Mouse (Mus musculus): ENCODE results near the gene Slc51b. TPM values are rescaled to one million over a fixed set of nuclear protein-coding genes. Genes with fewer than 3 reads are reported as not detected.

The Slc51b gene
- polyA plus RNA-seq, 1 experiment from 2014 or later = not detected

DNA sequence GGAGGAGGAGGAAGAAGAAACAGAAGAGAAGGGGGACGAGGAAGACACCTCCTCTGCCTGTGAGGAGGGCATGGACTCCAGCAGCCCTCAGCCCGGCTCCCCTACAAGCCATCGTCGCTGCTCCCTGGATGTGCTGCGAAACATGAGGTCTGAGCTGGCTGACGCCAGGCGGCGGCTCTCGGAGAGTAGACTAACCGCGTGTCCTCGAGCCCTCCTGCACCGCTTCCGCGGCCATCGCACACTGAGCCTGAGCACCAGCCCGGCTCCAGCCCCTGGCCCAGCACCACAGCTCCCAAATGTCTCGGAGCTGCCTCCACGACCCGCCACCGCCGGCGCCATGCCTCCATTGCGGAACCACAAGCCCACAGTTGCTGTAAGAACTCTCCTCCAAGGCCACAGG is 51.0 kb downstream of the Slc51b start:
- WGBS = 85% methylated on average over 24 of the region's 24 CpGs
- Histone ChIP-seq H3K36me3 (ENCODE audit: control insufficient read depth, insufficient read depth, low read length) (0 out of 2 replicates have a peak, but pooled peaks cover 10% of the 10 kb centered on the region), H3K4me1 (ENCODE audit: control insufficient read depth, insufficient read depth, low read length) (no peaks in the 10 kb centered on the region), H3K27me3 (replicated peaks; ENCODE audit: control insufficient read depth, insufficient read depth, low read length) (no peaks in the 10 kb centered on the region), H3K9ac (ENCODE audit: low read length) (no peak overlapping the region), H3K27ac (ENCODE audit: low read depth, low read length) (no peak overlapping the region), H3K4me2 (ENCODE audit: low read length) (no peak overlapping the region), H3K4me3 (ENCODE audit: low read depth, low read length) (no peak overlapping the region), H3K9me3 (replicated peaks; ENCODE audit: control insufficient read depth, low read length) (no peaks in the 10 kb centered on the region)
- no peak for ATAC-seq
- DNase-seq (ENCODE audit: low spot score) = no peak

DNA sequence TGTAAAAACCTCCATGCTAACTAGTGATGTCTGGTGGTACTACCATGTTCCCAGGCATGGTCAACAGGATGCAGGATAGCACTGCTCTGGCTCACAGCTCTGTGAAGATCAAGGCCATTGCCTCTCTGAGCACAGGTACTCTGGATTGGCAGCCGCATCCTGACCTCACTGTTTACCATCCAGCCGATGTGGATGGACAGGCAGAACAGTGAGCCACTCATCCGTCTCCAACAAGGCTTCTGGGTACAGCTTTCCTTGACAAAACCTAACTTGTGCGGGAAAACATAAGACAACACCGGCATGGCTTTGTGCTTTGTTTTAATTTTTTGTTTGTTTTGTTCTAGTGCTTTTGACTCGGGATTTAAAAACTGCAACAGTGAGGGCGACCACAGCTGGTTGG is 57.0 kb downstream of the Slc51b start:
- WGBS = 91% methylated on average over 7 of the region's 7 CpGs
- Histone ChIP-seq H3K4me1 (ENCODE audit: control insufficient read depth, insufficient read depth, low read length) (no peaks in the 10 kb centered on the region), H3K9ac (ENCODE audit: low read length) (no peak overlapping the region), H3K27me3 (replicated peaks; ENCODE audit: control insufficient read depth, insufficient read depth, low read length) (no peaks in the 10 kb centered on the region), H3K27ac (ENCODE audit: low read depth, low read length) (no peak overlapping the region), H3K9me3 (replicated peaks; ENCODE audit: control insufficient read depth, low read length) (no peaks in the 10 kb centered on the region), H3K36me3 (ENCODE audit: control insufficient read depth, insufficient read depth, low read length) (peaks cover 30% of the 10 kb centered on the region), H3K4me3 (ENCODE audit: low read depth, low read length) (no peak overlapping the region), H3K4me2 (ENCODE audit: low read length) (no peak overlapping the region)
- ATAC-seq = no peak
- no peak for DNase-seq (ENCODE audit: low spot score)

DNA sequence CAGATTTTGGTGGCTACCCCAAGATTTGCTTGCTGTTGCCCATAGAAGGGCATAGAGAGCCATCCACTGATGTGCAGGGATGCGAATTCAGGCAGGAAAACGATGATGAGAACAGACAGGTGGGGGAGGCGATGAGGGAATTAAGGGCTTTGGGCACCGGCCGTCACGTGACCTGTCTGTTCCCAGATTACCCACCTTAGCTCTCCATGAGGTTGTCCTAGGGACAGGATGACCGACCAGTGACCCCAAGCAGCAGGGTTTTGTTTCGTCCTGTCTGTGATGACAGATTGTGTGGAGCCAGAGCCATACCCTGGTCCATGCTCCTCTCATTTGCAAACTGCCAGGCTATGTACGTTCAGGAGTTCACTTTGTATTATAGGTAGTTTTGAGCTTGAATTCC is 59.1 kb downstream of the Slc51b start:
- no peak overlapping the region for H3K27ac ChIP-seq (ENCODE audit: low read depth, low read length)
- WGBS = 76% methylated on average over 9 of the region's 9 CpGs
- ATAC-seq (no peak), DNase-seq (ENCODE audit: low spot score) (no peak)
- no peak overlapping the region for H3K4me2 ChIP-seq (ENCODE audit: low read length)
- no peak overlapping the region for H3K9ac ChIP-seq (ENCODE audit: low read length)
- H3K4me1 ChIP-seq (ENCODE audit: control insufficient read depth, insufficient read depth, low read length) = no peaks in the 10 kb centered on the region
- H3K27me3 ChIP-seq (replicated peaks; ENCODE audit: control insufficient read depth, insufficient read depth, low read length) = no peaks in the 10 kb centered on the region
- peaks cover 49% of the 10 kb centered on the region for H3K36me3 ChIP-seq (ENCODE audit: control insufficient read depth, insufficient read depth, low read length)
- no peaks in the 10 kb centered on the region for H3K9me3 ChIP-seq (replicated peaks; ENCODE audit: control insufficient read depth, low read length)
- no peak overlapping the region for H3K4me3 ChIP-seq (ENCODE audit: low read depth, low read length)

Other genes starting within 250 kb of the Slc51b start
- 4.2 and 4.4 TPM in 2 replicates for gene Parp16, start 227.6 kb downstream of the Slc51b start, polyA plus RNA-seq (2014; fragmentation: Nextera tagmentation; extraction: Ambion mirVana)
- gene Cilp, start 157.8 kb downstream of the Slc51b start, polyA plus RNA-seq (2014; fragmentation: Nextera tagmentation; extraction: Ambion mirVana) = 0.20 and 0.30 TPM in 2 replicates
- gene Clpx, start 128.7 kb downstream of the Slc51b start, polyA plus RNA-seq (2014; fragmentation: Nextera tagmentation; extraction: Ambion mirVana) = 42.2 and 47.9 TPM in 2 replicates
- 8.6 and 9.9 TPM in 2 replicates for gene Pdcd7, start 76.9 kb downstream of the Slc51b start, polyA plus RNA-seq (2014; fragmentation: Nextera tagmentation; extraction: Ambion mirVana)
- 0.13 and 0.96 TPM in 2 replicates for gene Ubap1l, start 61.9 kb downstream of the Slc51b start, polyA plus RNA-seq (2014; fragmentation: Nextera tagmentation; extraction: Ambion mirVana)
- 0.20 and 0.40 TPM in 2 replicates for gene Kbtbd13, start 31.3 kb downstream of the Slc51b start, polyA plus RNA-seq (2014; fragmentation: Nextera tagmentation; extraction: Ambion mirVana)
- gene Rasl12, start 24.4 kb downstream of the Slc51b start, polyA plus RNA-seq (2014; fragmentation: Nextera tagmentation; extraction: Ambion mirVana) = 6.3 and 6.7 TPM in 2 replicates
- gene Mtfmt, start 12.8 kb upstream of the Slc51b start, polyA plus RNA-seq (2014; fragmentation: Nextera tagmentation; extraction: Ambion mirVana) = 20.8 and 24.1 TPM in 2 replicates
- 163 and 168 TPM in 2 replicates for gene Spg21, start 38.0 kb upstream of the Slc51b start, polyA plus RNA-seq (2014; fragmentation: Nextera tagmentation; extraction: Ambion mirVana)
- not detected in 2 replicates for gene Ankdd1a, start 97.2 kb upstream of the Slc51b start, polyA plus RNA-seq (2014; fragmentation: Nextera tagmentation; extraction: Ambion mirVana)
- 3.6 and 3.9 TPM in 2 replicates for gene Plekho2, start 157.1 kb upstream of the Slc51b start, polyA plus RNA-seq (2014; fragmentation: Nextera tagmentation; extraction: Ambion mirVana)
- gene Pif1, start 164.2 kb upstream of the Slc51b start, polyA plus RNA-seq (2014; fragmentation: Nextera tagmentation; extraction: Ambion mirVana) = 5.8 and 6.3 TPM in 2 replicates
- 3.8 TPM in 2 replicates for gene Rbpms2, start 206.7 kb upstream of the Slc51b start, polyA plus RNA-seq (2014; fragmentation: Nextera tagmentation; extraction: Ambion mirVana)
- 206 and 233 TPM in 2 replicates for gene Oaz2, start 245.0 kb upstream of the Slc51b start, polyA plus RNA-seq (2014; fragmentation: Nextera tagmentation; extraction: Ambion mirVana)

Measured in forebrain, embryonic 14.5 days (tissue).